Mouse (Mus musculus) granulocyte monocyte progenitor cell, adult 5-6 weeks (primary cell): Measurements from ENCODE around the gene Wdr48. TPM values are rescaled to one million over a fixed set of nuclear protein-coding genes. Genes with fewer than 3 reads are reported as not detected.
A peak's percentile ranks its signal among the peaks of the same experiment; 100 is the strongest.

Source experiments
- ATAC-seq: replicated peaks from 2 replicates; pipeline ENCODE4 v1.8.0; 2016; ENCODE audit warnings: mild to moderate bottlenecking, moderate TSS enrichment, inconsistent platforms; ENCODE audit not compliant: poor library complexity, severe bottlenecking
- total RNA-seq, 2 experiments: library from RNA; stranded (forward) in 1 of 2; stranded (reverse) in 1 of 2; fragments of 200-712, 200-1000 nt in 1 of 2; fragments of >200 nt in 1 of 2; fragmentation: Nextera tagmentation in 1 of 2; gene quantifications; 2 replicates each; pipeline ENCODE4 v1.2.3; 2014 to 2017

Gene Wdr48
- 61.9 and 74.0 TPM in 2 replicates for total RNA-seq (2014; fragmentation: Nextera tagmentation)
- 60.7 and 73.0 TPM in 2 replicates for total RNA-seq (2017)

- peak; percentile 94 for ATAC-seq
These were observed at the start of gene Wdr48 for GRCm38 (mm10) chr9:119894339-119895009. Gene Wdr48, plus strand, starts transcription at chr9:119894878.

- no peak for ATAC-seq
These were observed 47.5 kb upstream of the Wdr48 start for GRCm38 (mm10) chr9:119847187-119847586.

- ATAC-seq, result no peak
These were observed 46.0 kb upstream of the Wdr48 start for GRCm38 (mm10) chr9:119848671-119849070.

- ATAC-seq, result no peak
These were observed 45.5 kb upstream of the Wdr48 start for GRCm38 (mm10) chr9:119849214-119849613.

GRCm38 (mm10) chr9:119852347-119853030, 42.2 kb upstream of the Wdr48 start:
- no peak for ATAC-seq

- no peak for ATAC-seq
These were observed 41.4 kb upstream of the Wdr48 start for GRCm38 (mm10) chr9:119853071-119853846.

- no peak for ATAC-seq
These were observed 40.5 kb upstream of the Wdr48 start for GRCm38 (mm10) chr9:119854170-119854569.

GRCm38 (mm10) chr9:119887144-119887901, 7.4 kb upstream of the Wdr48 start:
- no peak for ATAC-seq

GRCm38 (mm10) chr9:119888843-119889246, 5.8 kb upstream of the Wdr48 start:
- ATAC-seq, result no peak

GRCm38 (mm10) chr9:119889446-119889845, 5.2 kb upstream of the Wdr48 start:
- no peak for ATAC-seq

GRCm38 (mm10) chr9:119890692-119891091, 4.0 kb upstream of the Wdr48 start:
- ATAC-seq, result no peak

GRCm38 (mm10) chr9:119893881-119894280, 797 bp upstream of the Wdr48 start:
- no peak for ATAC-seq

- ATAC-seq, result peak; percentile 72
These were observed 503 bp downstream of the Wdr48 start for GRCm38 (mm10) chr9:119895040-119895721.

GRCm38 (mm10) chr9:119899446-119899845, 4.8 kb downstream of the Wdr48 start:
- peak; percentile 42 for ATAC-seq

GRCm38 (mm10) chr9:119902410-119903151, 7.9 kb downstream of the Wdr48 start:
- no peak for ATAC-seq

GRCm38 (mm10) chr9:119908708-119909107, 14.0 kb downstream of the Wdr48 start:
- no peak for ATAC-seq

- no peak for ATAC-seq
These were observed 15.3 kb downstream of the Wdr48 start for GRCm38 (mm10) chr9:119909931-119910330.

- ATAC-seq, result no peak
These were observed 18.6 kb downstream of the Wdr48 start for GRCm38 (mm10) chr9:119913087-119913838.
